ENCODE assay signal across 8 mouse cellular contexts in genomic region chr11:74653385-74653784, GRCm38 (mm10). TPM values are rescaled to one million over a fixed set of nuclear protein-coding genes. Genes with fewer than 3 reads are reported as not detected.
A peak's percentile ranks its signal among the peaks of the same experiment; 100 is the strongest.
DNase-seq lines count a peak whose midpoint lies in the region; ATAC-seq and TF ChIP-seq lines count a peak whose summit lies in the region.

No protein-coding gene starts in this region.

- no peak for ATAC-seq in intestine, postnatal 0 days
- no peak for ATAC-seq in midbrain, embryonic 13.5 days

- intact Hi-C loops in left cerebral cortex, postnatal 14 days (cut with DNase I), result no loop called here

- peaks cover 33% of the 10 kb centered on the region for H3K36me3 ChIP-seq in intestine, postnatal 0 days (ENCODE audit: control insufficient read depth, insufficient read depth)
- H3K36me3 ChIP-seq in midbrain, embryonic 13.5 days, result peaks cover 15% of the 10 kb centered on the region

- peak overlapping the region; percentile 82 for H3K4me2 ChIP-seq in intestine, postnatal 0 days (replicated peaks; ENCODE audit: low read depth)
- no peak overlapping the region for H3K4me2 ChIP-seq in midbrain, embryonic 13.5 days (replicated peaks)

- no peak overlapping the region for H3K27ac ChIP-seq in intestine, postnatal 0 days (ENCODE audit: low read depth, low read length)
- H3K27ac ChIP-seq in midbrain, embryonic 13.5 days, result peak overlapping the region; percentile 32; the same call in 1 of the 2 replicates

- DNase-seq in gastrocnemius, adult 18-20 months (ENCODE audit: low spot score), result peak; percentile 64
- DNase-seq in gastrocnemius, postnatal 4 days (ENCODE audit: low spot score in 2 of 2), result no peak
- peak; percentile 18 for DNase-seq in gastrocnemius, postnatal 10 days
- no peak for DNase-seq in frontal cortex, adult 2 months (ENCODE audit: extremely low spot score in 1 of 2, low spot score in 1 of 2)
- no peak for DNase-seq in left cerebral cortex, postnatal 14 days (ENCODE audit: low spot score in 2 of 2)
- no peak for DNase-seq in frontal cortex, postnatal 14 days (ENCODE audit: low spot score in 2 of 2)

- H3K4me3 ChIP-seq in intestine, postnatal 0 days (ENCODE audit: low read depth, low read length), result no peak overlapping the region
- H3K4me3 ChIP-seq in midbrain, embryonic 13.5 days (replicated peaks), result no peak overlapping the region

- H3K9me3 ChIP-seq in intestine, postnatal 0 days (ENCODE audit: control insufficient read depth), result no peaks in the 10 kb centered on the region
- H3K9me3 ChIP-seq in midbrain, embryonic 13.5 days, result no peaks in the 10 kb centered on the region

- TF ChIP-seq CTCF in intestine, postnatal 0 days (IDR thresholded peaks at IDR 0.05; ENCODE audit: low read depth), result no peak

- H3K9ac ChIP-seq in intestine, postnatal 0 days (ENCODE audit: low read depth, low read length), result peak overlapping the region; percentile 26; the same call in 1 of the 2 replicates
- peak overlapping the region; percentile 40; the same call in 1 of the 2 replicates for H3K9ac ChIP-seq in midbrain, embryonic 13.5 days (replicated peaks)

- 0 out of 2 replicates have a peak, but pooled peaks cover 11% of the 10 kb centered on the region for H3K4me1 ChIP-seq in intestine, postnatal 0 days (replicated peaks; ENCODE audit: control insufficient read depth, insufficient read depth, low read length)
- peaks cover 48% of the 10 kb centered on the region for H3K4me1 ChIP-seq in midbrain, embryonic 13.5 days (replicated peaks)

- 46% methylated on average over 6 of the region's 6 CpGs for WGBS in intestine, postnatal 0 days
- WGBS in midbrain, embryonic 13.5 days, result 78% methylated on average over 6 of the region's 6 CpGs

- no peaks in the 10 kb centered on the region for H3K27me3 ChIP-seq in intestine, postnatal 0 days (replicated peaks; ENCODE audit: control insufficient read depth, insufficient read depth, low read length)
- H3K27me3 ChIP-seq in midbrain, embryonic 13.5 days, result no peaks in the 10 kb centered on the region

RNA-seq across cellular contexts. Expression of gene Cluh, which starts 4.1 kb away (rescaled TPM):
- 10 to 100 TPM; 90.2 to 100.0 TPM for total RNA-seq in gastrocnemius, adult 18-20 months (2021)
- total RNA-seq in gastrocnemius, postnatal 4 days (2021), result 100 to 1,000 TPM in 1 of 2 experiments, 10 to 100 TPM in 1; 95.9 to 101 TPM
- 10 to 100 TPM; 83.7 to 90.5 TPM for total RNA-seq in gastrocnemius, postnatal 10 days (2021)
- polyA plus RNA-seq in intestine, postnatal 0 days (2015; fragmentation: Nextera tagmentation; extraction: Ambion mirVana), result 21.4 and 23.1 TPM in 2 replicates
- polyA plus RNA-seq in midbrain, embryonic 13.5 days (2015; fragmentation: Nextera tagmentation; extraction: Ambion mirVana), result 12.7 and 14.2 TPM in 2 replicates
- 52.6 and 54.6 TPM in 2 replicates for polyA plus RNA-seq in frontal cortex, adult 2 months (2012; rRNA removed)
- 10 to 100 TPM; 61.5 to 62.1 TPM for total RNA-seq in left cerebral cortex, postnatal 14 days (2021)

RNA-seq across cellular contexts. Expression of gene Ccdc92b, which starts 34.0 kb away (rescaled TPM):
- total RNA-seq in gastrocnemius, adult 18-20 months (2021), result under 1 TPM; 0.05 TPM
- total RNA-seq in gastrocnemius, postnatal 4 days (2021), result under 1 TPM; 0.41 to 0.49 TPM
- under 1 TPM; 0.12 to 0.32 TPM for total RNA-seq in gastrocnemius, postnatal 10 days (2021)
- polyA plus RNA-seq in intestine, postnatal 0 days (2015; fragmentation: Nextera tagmentation; extraction: Ambion mirVana), result 0.25 and 0.35 TPM in 2 replicates
- polyA plus RNA-seq in midbrain, embryonic 13.5 days (2015; fragmentation: Nextera tagmentation; extraction: Ambion mirVana), result 1.7 and 1.8 TPM in 2 replicates
- polyA plus RNA-seq in frontal cortex, adult 2 months (2012; rRNA removed), result 19.5 and 19.9 TPM in 2 replicates
- 10 to 100 TPM; 23.1 to 23.4 TPM for total RNA-seq in left cerebral cortex, postnatal 14 days (2021)

RNA-seq across cellular contexts. Expression of gene Rap1gap2, which starts 42.7 kb away (rescaled TPM):
- total RNA-seq in gastrocnemius, adult 18-20 months (2021), result 1 to 10 TPM; 5.1 to 6.7 TPM
- 10 to 100 TPM; 16.9 to 18.0 TPM for total RNA-seq in gastrocnemius, postnatal 4 days (2021)
- total RNA-seq in gastrocnemius, postnatal 10 days (2021), result 10 to 100 TPM; 15.0 to 16.1 TPM
- 7.9 and 9.2 TPM in 2 replicates for polyA plus RNA-seq in intestine, postnatal 0 days (2015; fragmentation: Nextera tagmentation; extraction: Ambion mirVana)
- 7.3 and 10.4 TPM in 2 replicates for polyA plus RNA-seq in midbrain, embryonic 13.5 days (2015; fragmentation: Nextera tagmentation; extraction: Ambion mirVana)
- 114 and 115 TPM in 2 replicates for polyA plus RNA-seq in frontal cortex, adult 2 months (2012; rRNA removed)
- total RNA-seq in left cerebral cortex, postnatal 14 days (2021), result 100 to 1,000 TPM; 179 to 181 TPM

Comparison
In these comparisons a context has a peak if more than half of its experiments do, and no peak if none do; other contexts are left out.
1. DNase-seq: peak in gastrocnemius, adult 18-20 months (single experiment) and gastrocnemius, postnatal 10 days (single experiment); none in gastrocnemius, postnatal 4 days (0 of 2), frontal cortex, adult 2 months (0 of 2), left cerebral cortex, postnatal 14 days (0 of 2) and frontal cortex, postnatal 14 days (0 of 2).
2. RNA of gene Ccdc92b, which starts 34.0 kb away (total RNA-seq): 23.1 to 23.4 TPM in left cerebral cortex, postnatal 14 days; 0.41 to 0.49 TPM in gastrocnemius, postnatal 4 days, 0.12 to 0.32 TPM in gastrocnemius, postnatal 10 days and 0.05 TPM in gastrocnemius, adult 18-20 months; every median in the first group is over 10 times any median in the second.
3. RNA of gene Rap1gap2, which starts 42.7 kb away (total RNA-seq): 179 to 181 TPM in left cerebral cortex, postnatal 14 days; 16.9 to 18.0 TPM in gastrocnemius, postnatal 4 days, 15.0 to 16.1 TPM in gastrocnemius, postnatal 10 days and 5.1 to 6.7 TPM in gastrocnemius, adult 18-20 months; every median in the first group is over 4 times any median in the second.